Mouse (Mus musculus) induced T-regulatory cell, adult 2 months (primary cell): ENCODE results near the gene Tssk6.
"Not testable (repeated sequence)": the region's sequence is repeated elsewhere in the genome, so short reads cannot be mapped to it uniquely, and the experiment has no call there.

ENCODE experiments used
- DNase-seq: peaks from one replicate; pipeline ENCODE4 v3.0.0-alpha.2; 2012; ENCODE audit warnings: low read depth

Gene Tssk6

DNA sequence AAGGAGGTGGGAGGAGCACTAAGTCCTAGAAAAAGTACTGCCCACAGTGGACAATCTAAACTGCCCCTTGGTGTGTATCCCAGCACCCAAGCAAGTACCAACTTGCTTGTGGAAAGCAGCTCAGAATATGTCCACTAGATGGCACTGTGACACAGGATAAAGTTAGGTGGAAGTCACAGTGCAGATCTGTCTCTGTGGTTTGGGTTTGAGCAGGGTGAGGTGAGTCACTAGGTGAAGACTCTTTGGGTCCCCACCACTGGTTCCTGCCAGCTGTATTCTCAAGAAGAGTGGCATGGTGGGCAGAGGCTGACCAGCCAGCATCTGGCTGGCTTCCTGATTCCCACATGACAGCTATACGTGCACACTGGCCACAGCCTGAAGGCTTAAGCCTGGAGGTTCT is 17.0 kb downstream of the Tssk6 start:
- DNase-seq: peak; percentile 98

DNA sequence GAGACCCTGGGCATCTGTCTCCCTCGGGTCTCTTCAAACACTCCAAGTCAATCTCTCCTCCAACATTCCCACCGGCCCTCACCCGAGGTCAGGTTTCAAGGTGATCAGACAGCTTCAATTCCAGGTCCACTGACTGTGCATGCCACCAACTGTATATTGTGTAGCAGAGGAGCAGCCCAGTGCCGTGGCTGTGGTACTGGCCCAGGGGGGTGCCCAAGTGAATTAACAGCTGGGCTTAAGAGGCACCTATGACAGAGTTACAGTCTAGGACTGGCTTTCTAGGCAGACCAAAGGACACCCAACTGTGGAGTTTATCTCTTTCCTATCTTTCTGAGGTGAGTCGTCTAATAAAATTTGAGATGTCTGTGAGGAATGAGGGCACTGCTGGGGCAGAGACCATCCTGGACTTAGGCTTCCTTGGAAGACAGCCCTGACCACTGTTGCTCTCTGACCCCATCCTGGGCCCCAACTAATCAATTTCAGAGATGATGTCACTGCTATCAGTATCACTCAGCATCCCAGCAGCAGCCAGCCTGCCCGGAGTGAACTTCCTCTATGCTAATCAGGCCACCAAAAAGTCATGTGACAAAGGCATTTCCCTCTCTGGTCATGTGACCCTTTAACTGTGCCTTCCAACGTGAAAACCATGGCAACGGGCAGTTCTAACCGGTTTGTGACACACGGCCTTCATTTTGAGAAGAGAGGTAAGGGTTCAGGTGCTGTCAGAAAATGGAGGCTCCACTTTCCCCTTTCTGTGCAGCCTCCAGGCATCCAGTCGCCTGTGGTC is 18.1 kb downstream of the Tssk6 start:
- peak; percentile 97 for DNase-seq

GRCm38 (mm10) chr8:69921141-69921540 is 19.2 kb downstream of the Tssk6 start:
- DNase-seq: peak; percentile 46

- no peak for DNase-seq
Measured at GRCm38 (mm10) chr8:69923986-69924385, 22.0 kb downstream of the Tssk6 start.

DNA sequence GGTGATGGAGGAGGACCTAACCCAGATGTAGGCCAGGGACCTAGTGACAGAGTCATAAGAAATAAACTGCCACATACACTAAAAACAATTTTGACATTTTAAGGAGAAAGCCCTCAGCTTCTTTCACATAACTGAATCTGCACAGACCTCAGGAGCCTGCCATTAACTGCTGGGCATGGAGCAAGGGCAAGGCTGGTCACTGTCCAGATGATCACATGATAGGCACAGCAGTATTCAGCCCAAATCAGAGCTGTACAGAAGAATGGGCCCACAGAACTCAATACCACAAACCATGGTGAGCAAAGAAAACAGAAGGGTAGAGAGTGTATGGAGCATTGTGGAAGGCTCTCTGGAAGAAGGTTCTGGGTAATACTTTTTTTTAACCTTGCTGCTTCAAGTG is 24.9 kb downstream of the Tssk6 start:
- DNase-seq: no peak

- DNase-seq: peak; percentile 61
Measured at GRCm38 (mm10) chr8:69933811-69934210, 31.8 kb downstream of the Tssk6 start.

DNA sequence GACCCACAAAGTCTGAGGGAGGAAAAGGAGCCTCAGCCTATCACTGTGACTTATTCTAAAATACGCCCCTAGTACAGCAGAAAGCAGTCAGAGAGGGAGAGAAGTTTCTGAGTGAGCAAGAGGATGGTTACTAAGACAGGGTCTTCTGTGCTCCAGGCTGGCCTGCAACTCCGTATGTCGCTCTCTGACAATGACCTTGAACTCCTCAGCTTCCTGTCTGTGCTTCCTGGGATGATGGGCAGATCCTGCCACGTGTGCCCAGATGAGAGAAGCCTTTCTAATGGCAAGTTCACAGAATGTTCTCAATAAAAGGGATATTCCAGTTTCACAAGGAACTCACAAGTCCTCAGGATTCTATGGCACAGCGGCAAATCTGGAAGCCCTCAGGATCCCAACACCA is 32.6 kb downstream of the Tssk6 start:
- DNase-seq: peak; percentile 29

- no peak for DNase-seq
Measured at GRCm38 (mm10) chr8:69935431-69935830, 33.4 kb downstream of the Tssk6 start.

GRCm38 (mm10) chr8:69936050-69936794 is 34.2 kb downstream of the Tssk6 start:
- DNase-seq: no peak

DNA sequence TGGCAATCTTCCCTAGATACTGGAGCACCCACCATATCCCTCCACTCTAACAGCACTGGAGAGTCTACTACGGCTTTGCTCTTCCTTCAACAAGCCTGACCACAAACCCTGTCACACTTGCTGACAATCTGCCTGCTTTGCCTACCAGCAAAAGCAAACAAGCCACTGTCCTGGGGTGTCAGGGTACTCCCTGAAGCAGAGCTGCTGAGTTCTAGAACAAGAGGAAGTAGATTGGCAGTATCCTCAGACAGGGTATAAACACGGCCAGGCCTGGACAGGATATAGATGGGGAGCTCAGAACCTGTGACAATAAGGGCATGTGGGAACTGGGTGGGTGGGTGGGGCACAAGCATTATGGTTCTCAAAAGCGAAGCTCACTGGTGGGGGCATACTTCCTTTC is 35.5 kb downstream of the Tssk6 start:
- peak; percentile 66 for DNase-seq

GRCm38 (mm10) chr8:69938245-69938982 is 36.4 kb downstream of the Tssk6 start:
- peak; percentile 69 for DNase-seq

- peak; percentile 31 for DNase-seq
Measured at GRCm38 (mm10) chr8:69939633-69940032, 37.6 kb downstream of the Tssk6 start.

- peak; percentile 51 for DNase-seq
Measured at GRCm38 (mm10) chr8:69940386-69940785, 38.4 kb downstream of the Tssk6 start.

GRCm38 (mm10) chr8:69942495-69942894 is 40.5 kb downstream of the Tssk6 start:
- DNase-seq: not testable (repeated sequence)

DNA sequence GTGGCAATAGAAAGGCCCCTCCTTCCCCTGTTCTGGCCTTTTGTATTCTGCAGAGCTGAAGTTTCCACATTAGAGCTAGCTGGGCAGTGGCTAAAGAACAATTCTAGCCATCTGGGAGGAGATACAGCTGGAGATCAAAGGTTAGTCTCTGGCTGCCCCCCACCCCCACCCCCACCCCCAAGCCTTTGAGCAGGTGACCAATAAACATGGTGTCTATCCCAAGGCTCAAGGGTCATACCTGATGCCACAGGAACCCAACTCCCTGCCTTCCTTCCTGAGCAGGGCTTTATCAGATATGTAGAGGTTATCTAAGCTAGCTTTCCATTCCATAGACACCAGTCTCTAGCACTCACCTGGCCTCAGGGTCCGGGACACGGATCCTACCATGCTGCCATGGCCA is 48.3 kb downstream of the Tssk6 start:
- DNase-seq: no peak
